Mouse (Mus musculus) cortical plate, adult 2 months (tissue): ENCODE measurements around the gene Tshz2.

ENCODE experiments used
- CTCF ChIP-seq: fragments of 200-500 bp; IDR thresholded peaks from 2 replicates; pipeline ENCODE4 v1.5.1; 2011; ENCODE audit warnings: mild to moderate bottlenecking, control low read depth, low read length; ENCODE audit not compliant: insufficient read depth; ENCODE audit errors: extremely low read depth
- POLR2A ChIP-seq: fragments of 200-500 bp; IDR thresholded peaks from 2 replicates; pipeline ENCODE4 v1.6.1; 2011; ENCODE audit warnings: mild to moderate bottlenecking, low read length, control low read depth; ENCODE audit not compliant: insufficient read depth; ENCODE audit errors: extremely low read depth

DNA sequence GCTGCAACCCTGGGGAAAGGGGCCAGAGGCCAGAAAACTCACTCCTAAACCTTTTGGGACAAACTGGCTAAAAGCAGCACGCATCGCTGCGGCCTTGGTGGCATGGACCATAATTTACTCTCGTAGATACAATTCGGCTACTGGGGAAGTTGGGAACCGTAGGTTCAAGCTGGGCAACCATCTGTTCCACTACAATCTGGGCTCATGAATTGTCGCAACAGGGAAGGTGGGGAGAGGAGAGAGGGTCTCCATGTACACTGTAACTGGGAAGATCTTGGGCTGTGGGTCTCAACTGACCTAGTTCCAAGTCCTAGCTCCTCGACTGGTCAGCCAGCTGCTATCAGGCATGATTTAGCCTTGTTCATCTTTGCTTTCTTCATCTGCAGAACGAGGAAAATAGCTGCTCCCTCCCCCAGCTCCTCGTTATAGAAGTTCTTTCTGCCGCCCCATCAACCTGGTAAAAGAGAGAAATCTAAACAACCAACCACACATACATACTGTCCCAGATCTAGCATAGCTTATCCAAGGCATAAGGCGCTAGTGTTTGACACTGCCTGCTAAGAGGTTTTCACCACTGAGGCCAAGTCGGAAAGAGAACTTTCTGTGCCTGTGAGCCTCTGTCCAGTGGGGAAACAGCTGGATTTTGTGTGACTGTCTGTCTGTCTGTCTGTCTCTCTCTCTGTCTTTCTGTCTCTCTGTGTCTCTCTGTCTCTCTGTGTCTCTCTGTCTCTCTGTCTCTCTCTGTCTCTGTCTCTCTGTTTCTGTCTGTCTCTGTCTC lies 25.7 kb upstream of the Tshz2 start:
- no peak for TF ChIP-seq POLR2A
- TF ChIP-seq CTCF, result no peak
